Mouse (Mus musculus) myocyte (in vitro differentiated cells): ENCODE measurements around the gene Actr5. TPM values are rescaled to one million over a fixed set of nuclear protein-coding genes. Genes with fewer than 3 reads are reported as not detected.

Source experiments
- H3K27me3 ChIP-seq: one replicate; pipeline ENCODE4 v1.6.1; 2011; ENCODE audit not compliant: control insufficient read depth, insufficient read depth, insufficient read length
- H3K36me3 ChIP-seq: one replicate; pipeline ENCODE4 v1.6.1; 2011; ENCODE audit not compliant: control insufficient read depth, insufficient read depth
- H3K4me2 ChIP-seq: one replicate; pipeline ENCODE4 v1.6.1; 2011; ENCODE audit warnings: low read depth, control low read depth
- H3K4me3 ChIP-seq: one replicate; pipeline ENCODE4 v1.5.1; 2011; ENCODE audit warnings: mild to moderate bottlenecking, control low read depth, moderate library complexity
- H3K79me2 ChIP-seq: one replicate; pipeline ENCODE4 v1.6.1; 2011; ENCODE audit not compliant: control insufficient read depth, insufficient read depth
- H3ac ChIP-seq: one replicate; pipeline ENCODE4 v1.6.1; 2011; ENCODE audit not compliant: control insufficient read depth, insufficient read length
- CEBPB ChIP-seq: IDR thresholded peaks from 2 replicates; pipeline ENCODE4 v1.6.1; 2011; ENCODE audit warnings: mild to moderate bottlenecking, moderate library complexity; ENCODE audit not compliant: poor library complexity, insufficient read depth, severe bottlenecking
- E2F4 ChIP-seq: IDR thresholded peaks from one replicate; pipeline ENCODE4 v1.6.1; 2011; ENCODE audit warnings: mild to moderate bottlenecking, control low read depth, moderate library complexity; ENCODE audit not compliant: insufficient read depth
- MAX ChIP-seq: IDR thresholded peaks from one replicate; pipeline ENCODE4 v1.6.1; 2011; ENCODE audit warnings: low read depth, mild to moderate bottlenecking, control low read depth
- MYOD1 ChIP-seq, 3 experiments: IDR thresholded peaks; one replicate each; pipeline ENCODE4 v1.6.1; 2011; ENCODE audit warnings: control low read depth in 2 of 3, low read depth in 2 of 3, mild to moderate bottlenecking in 2 of 3, moderate library complexity in 1 of 3; ENCODE audit not compliant: insufficient read length in 2 of 3, control insufficient read depth in 1 of 3
- MYOG ChIP-seq, 3 experiments: IDR thresholded peaks; one replicate each; pipeline ENCODE4 v1.6.1; 2011; ENCODE audit warnings: control low read depth in 2 of 3, low read depth in 2 of 3, mild to moderate bottlenecking in 2 of 3; ENCODE audit not compliant: insufficient read length in 2 of 3, control insufficient read depth in 1 of 3, insufficient read depth in 1 of 3
- POLR2A ChIP-seq: IDR thresholded peaks from one replicate; pipeline ENCODE4 v1.6.1; 2011; ENCODE audit warnings: low read depth, mild to moderate bottlenecking, control low read depth, moderate library complexity; ENCODE audit not compliant: insufficient read length
- POLR2AphosphoS2 ChIP-seq: IDR thresholded peaks from one replicate; pipeline ENCODE4 v1.6.1; 2011; ENCODE audit warnings: low read depth, control low read depth; ENCODE audit not compliant: insufficient read length
- REST ChIP-seq: IDR thresholded peaks from one replicate; pipeline ENCODE4 v1.6.1; 2011; ENCODE audit warnings: mild to moderate bottlenecking, control low read depth, moderate library complexity; ENCODE audit not compliant: insufficient read depth, insufficient read length
- SRF ChIP-seq: IDR thresholded peaks from one replicate; pipeline ENCODE4 v1.6.1; 2011; ENCODE audit warnings: low read depth; ENCODE audit not compliant: control insufficient read depth, insufficient read length
- TCF12 ChIP-seq: IDR thresholded peaks from one replicate; pipeline ENCODE4 v1.6.1; 2011; ENCODE audit warnings: mild to moderate bottlenecking, control low read depth; ENCODE audit not compliant: poor library complexity, insufficient read depth, severe bottlenecking
- TCF3 ChIP-seq: IDR thresholded peaks from one replicate; pipeline ENCODE4 v1.6.1; 2011; ENCODE audit warnings: low read depth, control low read depth; ENCODE audit not compliant: insufficient read length
- USF1 ChIP-seq: IDR thresholded peaks from one replicate; pipeline ENCODE4 v1.6.1; 2011; ENCODE audit warnings: low read depth, mild to moderate bottlenecking, control low read depth, moderate library complexity
- polyA plus RNA-seq: library from polyadenylated mRNA; unstranded; fragments of >200 nt; fragmentation: generic; extraction: Trizol; gene quantifications from one replicate; pipeline ENCODE4 v1.2.1, GENCODE M21; 2012; ENCODE audit warnings: missing spikeins

Gene Actr5
- 6.5 TPM for polyA plus RNA-seq

DNA sequence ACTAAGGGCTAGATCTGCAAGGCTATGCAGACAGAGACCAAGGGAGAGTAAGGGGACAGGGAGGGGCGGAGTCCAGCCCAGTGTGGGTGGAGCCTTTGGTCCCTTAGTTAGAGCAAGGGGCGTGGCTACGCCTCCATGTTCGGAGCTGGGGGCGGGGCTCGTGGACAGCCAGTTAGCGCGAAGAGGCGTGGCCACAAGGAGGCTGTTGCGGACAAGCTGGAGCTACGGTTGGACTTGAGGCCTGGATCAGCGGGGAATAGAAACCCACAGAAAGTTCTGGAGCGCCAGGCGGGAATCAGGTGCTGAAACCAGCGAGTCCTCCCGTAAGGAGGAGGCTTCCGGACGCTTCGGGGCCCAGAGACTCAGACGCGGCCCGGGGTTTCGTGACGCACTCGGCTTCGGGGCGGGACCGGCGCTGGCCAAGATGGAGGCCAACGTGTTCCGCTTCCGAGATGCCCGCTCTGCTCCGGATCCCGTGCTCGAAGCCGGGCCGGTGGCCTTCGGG lies at the start of gene Actr5:
Gene Actr5 (plus strand): TSS at position 171 of the 505 bp plus-strand sequence.
- peak within 1 kb of the TSS; percentile 64 for H3K4me3 ChIP-seq

GRCm38 (mm10) chr2:158579979-158580378 lies 44.7 kb upstream of the Actr5 start:
- H3ac ChIP-seq, result no peak overlapping the region
- TF ChIP-seq CEBPB, result no peak
- no peak for TF ChIP-seq MAX
- TF ChIP-seq MYOG (IDR thresholded peaks at IDR 0.05; ENCODE audit: control insufficient read depth in 1 of 3, insufficient read depth in 1 of 3, insufficient read length in 2 of 3, low read depth in 2 of 3), result no peak
- no peak for TF ChIP-seq TCF3
- TF ChIP-seq E2F4, result no peak
- no peak for TF ChIP-seq POLR2AphosphoS2
- TF ChIP-seq TCF12, result no peak
- H3K4me3 ChIP-seq, result no peak overlapping the region
- H3K4me2 ChIP-seq, result no peak overlapping the region
- H3K27me3 ChIP-seq, result no peaks in the 10 kb centered on the region
- no peaks in the 10 kb centered on the region for H3K36me3 ChIP-seq
- no peaks in the 10 kb centered on the region for H3K79me2 ChIP-seq

More for the DNA sequence above, at the start of gene Actr5:
- peak within 1 kb of the TSS; percentile 91 for H3K4me2 ChIP-seq
- H3K27me3 ChIP-seq, result peaks cover 15% of the 10 kb centered on the region
- no peaks in the 10 kb centered on the region for H3K79me2 ChIP-seq
- TF ChIP-seq CEBPB (no peak), SRF (peak; percentile 38), TCF3 (no peak), E2F4 (no peak), POLR2A (peak; percentile 76), USF1 (no peak), MYOD1 (IDR thresholded peaks at IDR 0.05; ENCODE audit: control insufficient read depth in 1 of 3, insufficient read length in 2 of 3, low read depth in 2 of 3) (no peak), TCF12 (no peak), POLR2AphosphoS2 (peak; percentile 66), REST (no peak), MYOG (IDR thresholded peaks at IDR 0.05; ENCODE audit: control insufficient read depth in 1 of 3, insufficient read depth in 1 of 3, insufficient read length in 2 of 3, low read depth in 2 of 3) (no peak), MAX (no peak)
- H3K36me3 ChIP-seq, result peaks cover 4% of the 10 kb centered on the region
- peak within 1 kb of the TSS; percentile 55 for H3ac ChIP-seq

GRCm38 (mm10) chr2:158584621-158585358 lies 39.9 kb upstream of the Actr5 start:
- no peak for TF ChIP-seq MAX
- no peak for TF ChIP-seq E2F4
- no peak for TF ChIP-seq USF1
- TF ChIP-seq TCF12, result no peak
- TF ChIP-seq POLR2A, result no peak
- no peak for TF ChIP-seq MYOG (IDR thresholded peaks at IDR 0.05; ENCODE audit: control insufficient read depth in 1 of 3, insufficient read depth in 1 of 3, insufficient read length in 2 of 3, low read depth in 2 of 3)
- no peak for TF ChIP-seq CEBPB
- TF ChIP-seq TCF3, result no peak
- no peak for TF ChIP-seq MYOD1 (IDR thresholded peaks at IDR 0.05; ENCODE audit: control insufficient read depth in 1 of 3, insufficient read length in 2 of 3, low read depth in 2 of 3)
- TF ChIP-seq REST, result no peak
- TF ChIP-seq SRF, result no peak
- TF ChIP-seq POLR2AphosphoS2, result no peak
- H3K36me3 ChIP-seq, result no peaks in the 10 kb centered on the region
- H3K4me2 ChIP-seq, result no peak overlapping the region

DNA sequence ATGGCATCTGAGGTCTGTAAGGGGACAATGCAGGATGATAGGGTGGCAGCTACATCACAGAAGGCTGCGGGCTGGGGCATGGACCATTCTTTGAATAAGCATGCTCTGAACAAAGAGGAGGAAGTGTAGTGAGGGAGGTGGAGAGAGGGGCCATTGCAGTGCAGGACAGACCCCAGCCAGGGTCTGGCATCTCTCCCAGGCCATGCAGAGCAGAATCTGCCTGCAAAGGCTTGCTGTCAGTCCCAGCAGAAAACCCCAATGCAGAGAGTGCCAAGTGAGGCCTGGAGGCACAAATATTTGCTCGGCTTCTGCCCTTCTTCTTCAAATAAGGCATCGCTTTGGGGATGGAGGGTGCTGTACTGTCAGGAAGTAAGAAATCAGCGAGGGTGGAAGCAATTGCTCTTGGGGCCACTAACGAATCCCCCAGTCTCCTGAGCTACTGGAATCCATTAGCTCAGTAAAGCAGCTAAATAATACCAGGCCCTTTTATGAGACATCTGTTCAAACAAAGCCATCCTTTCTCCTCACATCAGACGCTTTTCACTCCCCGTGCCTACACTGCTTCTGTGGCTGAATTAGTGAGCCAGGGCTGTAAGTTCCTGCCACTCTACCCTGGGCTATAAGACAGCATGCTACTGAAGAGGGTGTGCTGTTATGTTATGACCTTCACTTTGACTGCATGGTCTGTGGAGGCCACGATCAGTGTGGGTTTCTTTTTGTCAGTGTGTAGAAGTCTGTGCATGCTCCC lies 36.0 kb upstream of the Actr5 start:
- no peak for TF ChIP-seq CEBPB
- TF ChIP-seq REST, result no peak
- no peak for TF ChIP-seq TCF3
- no peak for TF ChIP-seq USF1
- no peak for TF ChIP-seq E2F4
- TF ChIP-seq TCF12, result no peak
- TF ChIP-seq POLR2A, result no peak
- no peak for TF ChIP-seq SRF
- no peak for TF ChIP-seq MYOG (IDR thresholded peaks at IDR 0.05; ENCODE audit: control insufficient read depth in 1 of 3, insufficient read depth in 1 of 3, insufficient read length in 2 of 3, low read depth in 2 of 3)
- no peak for TF ChIP-seq MYOD1 (IDR thresholded peaks at IDR 0.05; ENCODE audit: control insufficient read depth in 1 of 3, insufficient read length in 2 of 3, low read depth in 2 of 3)
- no peak for TF ChIP-seq MAX
- TF ChIP-seq POLR2AphosphoS2, result no peak
- Histone ChIP-seq H3K27me3 (peaks cover 5% of the 10 kb centered on the region), H3ac (no peak overlapping the region)

More at GRCm38 (mm10) chr2:158584621-158585358, 39.9 kb upstream of the Actr5 start:
- Histone ChIP-seq H3ac (no peak overlapping the region), H3K4me3 (no peak overlapping the region), H3K27me3 (no peaks in the 10 kb centered on the region), H3K79me2 (no peaks in the 10 kb centered on the region)

More for the DNA sequence above, 36.0 kb upstream of the Actr5 start:
- no peaks in the 10 kb centered on the region for H3K36me3 ChIP-seq
- no peak overlapping the region for H3K4me3 ChIP-seq
- H3K79me2 ChIP-seq, result no peaks in the 10 kb centered on the region
- H3K4me2 ChIP-seq, result no peak overlapping the region
